Comparison of ENCODE assay signal across 7 mouse cellular contexts in genomic region chr19:60873501-60873900, GRCm38 (mm10). TPM values are rescaled to one million over a fixed set of nuclear protein-coding genes. Genes with fewer than 3 reads are reported as not detected.
DNase-seq lines count a peak whose midpoint lies in the region; ATAC-seq and TF ChIP-seq lines count a peak whose summit lies in the region.

No protein-coding gene starts in this region.

- peak overlapping the region; percentile 63 for H3K4me2 ChIP-seq in hindbrain, embryonic 11.5 days (replicated peaks; ENCODE audit: low read depth, low read length)
- H3K4me2 ChIP-seq in limb, embryonic 12.5 days: peak overlapping the region; percentile 73

- H3K9me3 ChIP-seq in hindbrain, embryonic 11.5 days (ENCODE audit: control insufficient read depth, low read length): no peaks in the 10 kb centered on the region
- H3K9me3 ChIP-seq in limb, embryonic 12.5 days: no peaks in the 10 kb centered on the region

- TF ChIP-seq CTCF in thymus, adult 2 months (IDR thresholded peaks at IDR 0.05; ENCODE audit: borderline replicate concordance, control insufficient read depth, extremely low read depth, insufficient read depth, low read length, poor library complexity): no peak

- no peak overlapping the region; the same call in 1 of the 2 replicates for H3K9ac ChIP-seq in hindbrain, embryonic 11.5 days (ENCODE audit: low read depth, low read length)
- peak overlapping the region; percentile 40; the same call in 1 of the 2 replicates for H3K9ac ChIP-seq in limb, embryonic 12.5 days (replicated peaks)

- DNase-seq in thymus, postnatal 4 days: peak; percentile 18
- no peak for DNase-seq in thymus, adult 2 months
- peak; percentile 48 for DNase-seq in c-Kit-positive CD71-positive TER-119-positive erythroid progenitor cells, embryonic 14.5 days (ENCODE audit: low spot score)
- DNase-seq in hindbrain, embryonic 11.5 days (ENCODE audit: low spot score): no peak
- DNase-seq in naive thymus-derived CD4-positive, alpha-beta T cell, adult 2 months (ENCODE audit: low read depth): peak; percentile 37
- DNase-seq in thymus, postnatal 0 days (ENCODE audit: low spot score): no peak

- H3K27ac ChIP-seq in thymus, adult 2 months (ENCODE audit: control insufficient read depth, insufficient read depth, low read length): no peak overlapping the region
- no peak overlapping the region for H3K27ac ChIP-seq in hindbrain, embryonic 11.5 days (ENCODE audit: low read depth, low read length)
- H3K27ac ChIP-seq in limb, embryonic 12.5 days: 0 out of 2 replicates have a peak overlapping the region, but pooled peaks have one; percentile 17

- no peak for TF ChIP-seq POLR2A in thymus, adult 2 months (IDR thresholded peaks at IDR 0.05; ENCODE audit: control insufficient read depth, extremely low read depth, insufficient read depth, low read length, poor library complexity)

- no peak for ATAC-seq in hindbrain, embryonic 11.5 days (ENCODE audit: low FRiP score)
- ATAC-seq in limb, embryonic 12.5 days (ENCODE audit: insufficient number of reproducible peaks, insufficient read depth, low FRiP score, low TSS enrichment, low read depth): no peak

- peaks cover 11% of the 10 kb centered on the region for H3K36me3 ChIP-seq in thymus, adult 2 months (ENCODE audit: control insufficient read depth, insufficient read depth, low read length)
- no peaks in the 10 kb centered on the region for H3K36me3 ChIP-seq in hindbrain, embryonic 11.5 days (ENCODE audit: control insufficient read depth, insufficient read depth, low read length)
- peaks cover 24% of the 10 kb centered on the region for H3K36me3 ChIP-seq in limb, embryonic 12.5 days

- 13% methylated on average over 4 of the region's 4 CpGs for WGBS in thymus, adult 2 months
- WGBS in hindbrain, embryonic 11.5 days: 42% methylated on average over 4 of the region's 4 CpGs
- WGBS in limb, embryonic 12.5 days: 31% methylated on average over 4 of the region's 4 CpGs

- peaks cover 7% of the 10 kb centered on the region for H3K4me1 ChIP-seq in thymus, adult 2 months (replicated peaks; ENCODE audit: control insufficient read depth, insufficient read depth, low read length)
- H3K4me1 ChIP-seq in hindbrain, embryonic 11.5 days (replicated peaks; ENCODE audit: control insufficient read depth, insufficient read depth, low read length): 0 out of 2 replicates have a peak, but pooled peaks cover 2% of the 10 kb centered on the region
- H3K4me1 ChIP-seq in limb, embryonic 12.5 days (replicated peaks): peaks cover 13% of the 10 kb centered on the region

- no peaks in the 10 kb centered on the region for H3K27me3 ChIP-seq in thymus, adult 2 months (ENCODE audit: control insufficient read depth, insufficient read depth, low read length)
- H3K27me3 ChIP-seq in hindbrain, embryonic 11.5 days (ENCODE audit: control insufficient read depth, insufficient read depth, low read length): no peaks in the 10 kb centered on the region
- no peaks in the 10 kb centered on the region for H3K27me3 ChIP-seq in limb, embryonic 12.5 days

- H3K4me3 ChIP-seq in thymus, adult 2 months (ENCODE audit: control insufficient read depth, insufficient read depth, low read length): no peak overlapping the region
- H3K4me3 ChIP-seq in hindbrain, embryonic 11.5 days (ENCODE audit: low read depth, low read length): peak overlapping the region; percentile 51
- peak overlapping the region; percentile 62 for H3K4me3 ChIP-seq in limb, embryonic 12.5 days (replicated peaks)

RNA-seq across cellular contexts. Expression of gene Prdx3, which starts 0.9 kb away (rescaled TPM):
- polyA plus RNA-seq in thymus, adult 2 months (2012; rRNA removed): 102 and 110 TPM in 2 replicates
- 119 and 121 TPM in 2 replicates for polyA plus RNA-seq in hindbrain, embryonic 11.5 days (2014; fragmentation: Nextera tagmentation; extraction: Ambion mirVana)
- polyA plus RNA-seq in limb, embryonic 12.5 days (2016; fragmentation: Nextera tagmentation; extraction: Ambion mirVana): 79.2 and 85.2 TPM in 2 replicates
- 120 and 131 TPM in 2 replicates for polyA plus RNA-seq in thymus, postnatal 0 days (2015; fragmentation: Nextera tagmentation; extraction: Ambion mirVana)

RNA-seq across cellular contexts. Expression of gene Sfxn4, which starts 12.2 kb away (rescaled TPM):
- 0.98 and 1.7 TPM in 2 replicates for polyA plus RNA-seq in thymus, adult 2 months (2012; rRNA removed)
- 14.6 and 15.4 TPM in 2 replicates for polyA plus RNA-seq in hindbrain, embryonic 11.5 days (2014; fragmentation: Nextera tagmentation; extraction: Ambion mirVana)
- polyA plus RNA-seq in limb, embryonic 12.5 days (2016; fragmentation: Nextera tagmentation; extraction: Ambion mirVana): 14.1 and 15.5 TPM in 2 replicates
- 4.0 and 4.3 TPM in 2 replicates for polyA plus RNA-seq in thymus, postnatal 0 days (2015; fragmentation: Nextera tagmentation; extraction: Ambion mirVana)

RNA-seq across cellular contexts. Expression of gene Grk5, which starts 16.0 kb away (rescaled TPM):
- polyA plus RNA-seq in thymus, adult 2 months (2012; rRNA removed): 1.9 and 2.0 TPM in 2 replicates
- 3.0 and 3.7 TPM in 2 replicates for polyA plus RNA-seq in hindbrain, embryonic 11.5 days (2014; fragmentation: Nextera tagmentation; extraction: Ambion mirVana)
- polyA plus RNA-seq in limb, embryonic 12.5 days (2016; fragmentation: Nextera tagmentation; extraction: Ambion mirVana): 0.99 and 1.4 TPM in 2 replicates
- polyA plus RNA-seq in thymus, postnatal 0 days (2015; fragmentation: Nextera tagmentation; extraction: Ambion mirVana): 2.6 and 2.8 TPM in 2 replicates

Comparison
In these comparisons a context has a peak if more than half of its experiments do, and no peak if none do; other contexts are left out.
1. DNase-seq: peak in thymus, postnatal 4 days (single experiment), c-Kit-positive CD71-positive TER-119-positive erythroid progenitor cells, embryonic 14.5 days (single experiment) and naive thymus-derived CD4-positive, alpha-beta T cell, adult 2 months (single experiment); none in thymus, adult 2 months (single experiment), hindbrain, embryonic 11.5 days (single experiment) and thymus, postnatal 0 days (single experiment).